Mouse (Mus musculus) midbrain, embryonic 16.5 days (tissue): ENCODE data around the gene Slc22a4. TPM values are rescaled to one million over a fixed set of nuclear protein-coding genes. Genes with fewer than 3 reads are reported as not detected.
"Not testable (repeated sequence)": the region's sequence is repeated elsewhere in the genome, so short reads cannot be mapped to it uniquely, and the experiment has no call there.

Experiments used
- ATAC-seq: fragments of 200-750 bp; cut with Nextera tagmentation; 2 replicates; pipeline ENCODE4 v1.8.0; 2017; ENCODE audit warnings: moderate TSS enrichment
- H3K27ac ChIP-seq: fragments of 300-500 bp; sonication (generic); 2 replicates; pipeline ENCODE4 v1.5.1; 2014; ENCODE audit warnings: mild to moderate bottlenecking, low read length, mixed read lengths
- H3K27me3 ChIP-seq: fragments of 300-500 bp; sonication (generic); 2 replicates; pipeline ENCODE4 v1.6.1; 2014; ENCODE audit warnings: low read depth, low read length, mixed read lengths; ENCODE audit not compliant: control insufficient read depth, insufficient read depth
- H3K36me3 ChIP-seq: fragments of 300-500 bp; sonication (generic); 2 replicates; pipeline ENCODE4 v1.6.1; 2014; ENCODE audit warnings: mild to moderate bottlenecking, low read length, moderate library complexity, mixed read lengths; ENCODE audit not compliant: control insufficient read depth, insufficient read depth
- H3K4me1 ChIP-seq: fragments of 300-500 bp; sonication (generic); 2 replicates; pipeline ENCODE4 v1.6.1; 2014; ENCODE audit warnings: mild to moderate bottlenecking, low read length, mixed read lengths; ENCODE audit not compliant: control insufficient read depth, insufficient read depth
- H3K4me2 ChIP-seq: fragments of 300-500 bp; sonication (generic); 2 replicates; pipeline ENCODE4 v1.6.1; 2014; ENCODE audit warnings: mild to moderate bottlenecking, low read length, mixed read lengths
- H3K4me3 ChIP-seq: fragments of 300-500 bp; sonication (generic); 2 replicates; pipeline ENCODE4 v1.5.1; 2014; ENCODE audit warnings: low read depth, mild to moderate bottlenecking, low read length, moderate library complexity, mixed read lengths
- H3K9ac ChIP-seq: fragments of 300-500 bp; sonication (generic); 2 replicates; pipeline ENCODE4 v1.6.1; 2014; ENCODE audit warnings: low read depth, low read length, mixed read lengths
- H3K9me3 ChIP-seq: fragments of 300-500 bp; sonication (generic); replicated peaks from 2 replicates; pipeline ENCODE4 v1.6.1; 2014; ENCODE audit warnings: mild to moderate bottlenecking, low read length, mixed read lengths; ENCODE audit not compliant: control insufficient read depth, poor library complexity, severe bottlenecking
- whole genome bisulfite sequencing: fragments of 180-500 bp; shearing (Covaris S2); extraction: QIAGEN DNeasy Blood & Tissue Kit; methylation state at CpG from one replicate; pipeline ENCODE4 v1.1.7; 2014; 5-methylcytosine and 5-hydroxymethylcytosine counted together
- polyA plus RNA-seq: library from polyadenylated mRNA; unstranded; fragments of >200 nt; fragmentation: Nextera tagmentation; extraction: Ambion mirVana; gene quantifications from 2 replicates; pipeline ENCODE4 v1.2.1, GENCODE M21; 2015

The Slc22a4 gene
- polyA plus RNA-seq, 1 experiment from 2014 or later: 6.5 TPM

DNA sequence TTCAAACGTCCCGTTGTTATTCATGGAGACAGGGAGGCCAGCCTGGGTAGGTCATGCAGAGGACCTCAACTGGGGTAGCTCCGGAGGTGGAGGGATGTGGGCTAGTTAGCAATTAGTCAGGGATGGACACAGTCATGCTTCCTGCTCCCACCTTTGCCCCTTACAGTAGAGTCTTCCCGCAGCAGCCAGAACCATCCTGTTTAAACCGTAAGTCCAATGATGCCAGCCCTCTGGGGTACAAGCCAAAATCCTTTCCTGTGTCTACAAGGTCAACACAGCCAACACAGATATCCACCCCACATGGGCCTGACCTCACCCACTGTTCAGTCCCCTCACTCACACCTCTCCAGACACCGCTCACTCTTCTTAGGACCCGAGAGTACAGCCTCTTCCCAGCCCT lies 23.3 kb upstream of the Slc22a4 start:
- 90% methylated on average over 7 of the region's 7 CpGs for WGBS
- Histone ChIP-seq H3K36me3 (no peaks in the 10 kb centered on the region), H3K27ac (no peak overlapping the region)

DNA sequence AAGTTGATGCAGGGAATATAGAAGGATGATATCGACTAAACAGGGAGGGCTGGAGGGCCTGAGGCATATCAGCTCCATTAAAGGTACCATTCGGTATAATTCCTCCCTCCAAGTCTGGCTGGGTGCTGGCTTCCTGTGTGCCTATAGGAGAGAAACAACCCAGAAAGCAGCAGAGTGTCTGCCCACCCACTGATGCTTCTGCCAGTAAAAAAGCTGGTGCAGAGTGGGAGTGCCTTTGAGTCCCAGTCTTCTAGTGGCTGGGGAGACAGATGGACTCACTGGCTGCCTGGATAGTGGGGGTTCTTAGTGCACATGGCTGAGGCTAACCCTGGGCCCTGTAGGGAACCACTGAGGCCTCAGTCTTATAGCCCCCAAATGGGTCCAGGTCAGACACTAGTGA lies 22.3 kb upstream of the Slc22a4 start:
- Histone ChIP-seq H3K4me1 (no peaks in the 10 kb centered on the region), H3K4me2 (no peak overlapping the region), H3K36me3 (no peaks in the 10 kb centered on the region), H3K27ac (no peak overlapping the region), H3K9me3 (no peaks in the 10 kb centered on the region), H3K4me3 (no peak overlapping the region), H3K27me3 (no peaks in the 10 kb centered on the region), H3K9ac (no peak overlapping the region)
- 78% methylated on average over 2 of the region's 2 CpGs for WGBS
- ATAC-seq: no peak

More for the DNA sequence above, 23.3 kb upstream of the Slc22a4 start:
- no peak overlapping the region for H3K4me2 ChIP-seq
- ATAC-seq: no peak
- no peaks in the 10 kb centered on the region for H3K27me3 ChIP-seq
- H3K4me1 ChIP-seq: no peaks in the 10 kb centered on the region
- no peaks in the 10 kb centered on the region for H3K9me3 ChIP-seq
- H3K4me3 ChIP-seq: no peak overlapping the region
- H3K9ac ChIP-seq: no peak overlapping the region

DNA sequence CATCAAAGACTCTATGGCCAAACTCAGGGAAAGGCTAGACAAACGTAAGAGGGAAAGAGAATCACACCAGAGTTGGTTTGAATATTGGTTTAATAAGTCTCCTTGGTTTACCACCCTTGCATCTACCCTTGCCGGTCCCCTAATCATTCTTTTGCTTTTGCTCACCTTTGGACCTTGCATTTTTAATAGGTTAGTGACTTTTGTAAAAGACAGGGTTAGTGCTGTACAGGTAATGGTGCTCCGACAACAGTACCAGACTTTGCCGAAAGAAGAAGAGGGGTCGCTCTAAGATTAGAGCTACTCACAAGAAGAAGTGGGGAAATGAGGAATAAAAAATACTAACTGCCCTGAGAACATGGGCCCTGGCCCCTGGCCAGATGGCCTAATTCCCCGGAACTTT lies 12.8 kb upstream of the Slc22a4 start:
- Histone ChIP-seq H3K4me1 (no peaks in the 10 kb centered on the region), H3K4me3 (no peak overlapping the region), H3K9ac (no peak overlapping the region), H3K36me3 (no peaks in the 10 kb centered on the region), H3K4me2 (no peak overlapping the region), H3K27me3 (no peaks in the 10 kb centered on the region), H3K27ac (no peak overlapping the region), H3K9me3 (no peaks in the 10 kb centered on the region)
- no peak for ATAC-seq
- WGBS: 97% methylated on average over 6 of the region's 6 CpGs

DNA sequence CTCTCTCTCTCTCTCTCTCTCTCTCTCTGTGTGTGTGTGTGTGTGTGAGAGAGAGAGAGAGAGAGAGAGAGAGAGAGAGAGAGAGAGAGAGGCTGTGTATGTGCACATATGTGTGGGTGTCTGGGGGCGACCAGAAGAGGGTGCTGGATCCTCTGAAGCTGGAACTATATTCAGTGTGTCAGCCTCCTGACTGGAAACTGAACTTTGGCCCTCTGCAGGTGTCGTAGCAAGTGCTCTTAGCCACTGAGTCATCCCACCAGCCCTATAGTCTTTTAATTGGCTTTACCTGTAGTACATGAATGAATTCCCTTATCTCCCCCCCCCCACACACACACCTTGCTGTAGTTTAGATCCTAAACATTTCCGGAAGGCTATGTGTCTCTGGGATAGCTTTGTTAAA lies 5.0 kb upstream of the Slc22a4 start:
- WGBS: 100% methylated on average over 1 of the region's 3 CpGs
- ATAC-seq, H3K27me3 ChIP-seq: not testable (repeated sequence)

DNA sequence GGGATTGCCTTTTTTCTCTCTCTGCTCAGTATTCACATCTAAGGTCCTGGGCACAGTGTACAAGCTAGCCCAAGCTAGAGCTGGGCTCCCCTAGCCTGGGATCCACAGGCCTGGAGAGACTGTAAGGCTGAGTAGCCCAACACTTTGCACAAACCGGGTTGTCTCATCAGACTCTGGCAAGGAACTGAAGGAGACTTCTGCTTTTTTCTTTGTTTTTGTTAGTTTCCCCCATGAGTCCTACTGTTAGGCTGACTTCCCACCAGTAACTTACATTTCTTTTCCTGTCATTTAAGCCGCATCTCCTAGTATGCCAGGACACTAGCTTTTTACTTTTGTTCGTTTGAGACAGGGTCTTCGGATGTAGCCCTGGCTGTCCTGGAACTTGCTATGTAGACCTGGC lies 1.1 kb upstream of the Slc22a4 start:
- H3K27me3 ChIP-seq: peaks cover 2% of the 10 kb centered on the region; the same call in 1 of the 2 replicates
- no peak overlapping the region for H3K27ac ChIP-seq
- H3K9ac ChIP-seq: peak overlapping the region; percentile 84; the same call in 1 of the 2 replicates
- H3K4me3 ChIP-seq: peak overlapping the region; percentile 65
- no peaks in the 10 kb centered on the region for H3K36me3 ChIP-seq
- no peak for ATAC-seq
- H3K4me2 ChIP-seq: peak overlapping the region; percentile 81
- H3K9me3 ChIP-seq: no peaks in the 10 kb centered on the region
- WGBS: 80% methylated on average over 4 of the region's 4 CpGs
- peaks cover 11% of the 10 kb centered on the region; the same call in 1 of the 2 replicates for H3K4me1 ChIP-seq

More for the DNA sequence above, 5.0 kb upstream of the Slc22a4 start:
- H3K9me3 ChIP-seq, H3K4me3 ChIP-seq, H3K36me3 ChIP-seq, H3K4me2 ChIP-seq, H3K4me1 ChIP-seq, H3K9ac ChIP-seq, H3K27ac ChIP-seq: not testable (repeated sequence)

DNA sequence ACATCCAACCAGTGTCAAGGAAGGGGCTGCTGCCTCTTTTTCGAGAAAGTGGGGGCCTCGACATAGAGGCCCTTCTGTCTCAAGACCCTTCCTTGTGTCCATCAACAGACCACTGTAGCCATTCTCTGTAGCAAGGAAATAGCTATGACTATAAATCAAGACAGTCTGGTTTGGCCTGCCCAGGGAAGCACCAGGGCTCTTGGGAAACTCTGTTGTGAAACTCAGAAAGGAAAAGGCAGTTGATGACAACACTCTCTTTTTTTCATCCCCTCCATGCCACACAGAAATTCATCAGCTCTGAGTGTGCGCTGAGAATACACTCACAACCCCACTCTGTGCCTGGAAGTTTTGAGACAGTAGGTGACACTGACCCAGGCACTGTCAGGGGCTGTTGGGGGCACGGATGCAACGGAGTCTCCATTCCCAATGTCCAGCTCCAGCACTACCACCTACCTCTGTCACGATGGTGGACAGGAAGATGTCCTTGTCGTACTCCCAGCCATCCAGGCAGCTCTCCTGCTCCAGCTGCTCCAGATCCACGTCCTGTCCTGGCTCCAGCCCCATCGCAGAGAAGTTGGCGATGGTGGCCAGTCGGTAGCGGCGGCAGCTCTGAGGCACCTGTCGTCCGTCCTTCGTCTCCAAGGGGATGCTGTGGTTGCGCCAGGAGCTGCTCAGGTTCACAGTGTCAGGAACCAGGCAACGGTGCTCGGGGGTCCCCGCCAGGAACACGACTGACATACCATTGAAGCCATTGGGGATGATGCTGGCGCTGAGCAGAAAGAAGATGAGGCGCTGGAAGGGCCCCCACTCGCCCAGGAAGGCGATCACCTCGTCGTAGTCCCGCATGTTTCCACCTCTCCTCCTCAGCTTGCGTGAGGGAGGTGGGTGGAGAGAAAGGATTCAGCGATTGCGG lies 503 bp downstream of the Slc22a4 start:
- H3K27me3 ChIP-seq: peaks cover 2% of the 10 kb centered on the region; the same call in 1 of the 2 replicates
- H3K27ac ChIP-seq: peak overlapping the region; percentile 38
- H3K4me1 ChIP-seq: peaks cover 11% of the 10 kb centered on the region; the same call in 1 of the 2 replicates
- H3K4me3 ChIP-seq: peak overlapping the region; percentile 65
- H3K9me3 ChIP-seq: no peaks in the 10 kb centered on the region
- peak overlapping the region; percentile 84 for H3K9ac ChIP-seq
- H3K36me3 ChIP-seq: no peaks in the 10 kb centered on the region
- WGBS: 16% methylated on average over 31 of the region's 31 CpGs
- peak; percentile 66 for ATAC-seq
- H3K4me2 ChIP-seq: peak overlapping the region; percentile 81

DNA sequence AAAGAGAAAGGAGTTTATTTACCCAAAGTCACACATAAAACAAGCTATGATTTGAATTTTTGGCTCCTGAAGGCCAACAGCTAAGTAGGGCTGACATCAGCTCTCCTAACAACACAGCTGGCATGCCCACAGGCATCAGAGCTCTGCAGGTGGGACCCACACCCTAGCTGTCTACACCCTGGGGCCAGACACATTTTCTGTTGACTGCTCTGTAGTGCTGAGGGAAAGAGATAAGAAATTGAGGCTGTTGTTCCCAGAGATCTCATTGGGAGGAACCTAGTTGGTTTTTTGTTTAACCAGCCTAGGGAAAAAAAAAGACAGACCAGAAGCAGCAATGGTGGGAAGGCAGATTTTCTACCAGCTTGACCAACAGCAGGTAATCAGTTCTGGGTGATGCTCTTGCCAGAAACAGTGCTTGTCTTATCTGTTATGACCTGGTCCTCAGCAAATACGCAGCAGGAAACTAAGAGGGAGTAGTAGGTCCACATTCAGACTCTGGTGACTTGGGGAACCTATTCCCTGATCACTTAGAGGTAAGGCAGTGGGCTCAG lies 1.3 kb downstream of the Slc22a4 start:
- Histone ChIP-seq H3K27ac (no peak overlapping the region), H3K4me2 (peak overlapping the region; percentile 81; the same call in 1 of the 2 replicates), H3K9me3 (no peaks in the 10 kb centered on the region), H3K4me1 (peaks cover 11% of the 10 kb centered on the region; the same call in 1 of the 2 replicates), H3K9ac (no peak overlapping the region), H3K36me3 (no peaks in the 10 kb centered on the region), H3K27me3 (peaks cover 2% of the 10 kb centered on the region; the same call in 1 of the 2 replicates), H3K4me3 (no peak overlapping the region; the same call in 1 of the 2 replicates)
- ATAC-seq: no peak
- WGBS: 80% methylated on average over 1 of the region's 1 CpGs

- H3K4me1 ChIP-seq: no peaks in the 10 kb centered on the region
- ATAC-seq: no peak
- H3K9me3 ChIP-seq: no peaks in the 10 kb centered on the region
- no peaks in the 10 kb centered on the region for H3K36me3 ChIP-seq
- no peak overlapping the region for H3K4me2 ChIP-seq
- no peak overlapping the region for H3K27ac ChIP-seq
- H3K4me3 ChIP-seq: no peak overlapping the region
- no peaks in the 10 kb centered on the region; the same call in 1 of the 2 replicates for H3K27me3 ChIP-seq
- 89% methylated on average over 5 of the region's 5 CpGs for WGBS
- no peak overlapping the region for H3K9ac ChIP-seq
Observed at GRCm38 (mm10) chr11:54021396-54022093, 6.3 kb downstream of the Slc22a4 start.
